Mouse (Mus musculus) ovary, postnatal 14 days (tissue): ENCODE data around the gene Mpp6.
A peak's percentile ranks its signal among the peaks of the same experiment; 100 is the strongest.

Experiments
- DNase-seq: peaks from one replicate; pipeline ENCODE4 v3.0.0; 2022; ENCODE audit warnings: low spot score

Gene Mpp6

GRCm38 (mm10) chr6:50109757-50110378 is at the start of gene Mpp6:
Gene Mpp6 (plus strand): TSS chr6:50110241.
- peak; percentile 75 for DNase-seq

GRCm38 (mm10) chr6:50066172-50066571 is 43.9 kb upstream of the Mpp6 start:
- DNase-seq: no peak

GRCm38 (mm10) chr6:50068490-50068889 is 41.6 kb upstream of the Mpp6 start:
- no peak for DNase-seq

GRCm38 (mm10) chr6:50075248-50075647 is 34.8 kb upstream of the Mpp6 start:
- no peak for DNase-seq

- DNase-seq: no peak
These were observed 33.6 kb upstream of the Mpp6 start for GRCm38 (mm10) chr6:50076473-50076872.

GRCm38 (mm10) chr6:50080431-50080830 is 29.6 kb upstream of the Mpp6 start:
- DNase-seq: no peak

- no peak for DNase-seq
These were observed 24.8 kb upstream of the Mpp6 start for GRCm38 (mm10) chr6:50085206-50085605.

- DNase-seq: no peak
These were observed 20.7 kb upstream of the Mpp6 start for GRCm38 (mm10) chr6:50089333-50089732.

- DNase-seq: no peak
These were observed 19.8 kb upstream of the Mpp6 start for GRCm38 (mm10) chr6:50090221-50090620.

- no peak for DNase-seq
These were observed 18.4 kb upstream of the Mpp6 start for GRCm38 (mm10) chr6:50091462-50092154.

GRCm38 (mm10) chr6:50109201-50109756 is 762 bp upstream of the Mpp6 start:
- DNase-seq: no peak

GRCm38 (mm10) chr6:50110379-50110941 is 419 bp downstream of the Mpp6 start:
- DNase-seq: peak; percentile 13

- no peak for DNase-seq
These were observed 1.1 kb downstream of the Mpp6 start for GRCm38 (mm10) chr6:50111111-50111655.

- DNase-seq: peak; percentile 95
These were observed 2.7 kb downstream of the Mpp6 start for GRCm38 (mm10) chr6:50112775-50113174.

- DNase-seq: no peak
These were observed 4.2 kb downstream of the Mpp6 start for GRCm38 (mm10) chr6:50114280-50114679.

GRCm38 (mm10) chr6:50120931-50121330 is 10.9 kb downstream of the Mpp6 start:
- DNase-seq: no peak

GRCm38 (mm10) chr6:50122835-50123234 is 12.8 kb downstream of the Mpp6 start:
- DNase-seq: no peak

- DNase-seq: no peak
These were observed 14.2 kb downstream of the Mpp6 start for GRCm38 (mm10) chr6:50124197-50124596.

GRCm38 (mm10) chr6:50126331-50126730 is 16.3 kb downstream of the Mpp6 start:
- DNase-seq: no peak

- DNase-seq: no peak
These were observed 17.5 kb downstream of the Mpp6 start for GRCm38 (mm10) chr6:50127536-50127935.

- no peak for DNase-seq
These were observed 27.6 kb downstream of the Mpp6 start for GRCm38 (mm10) chr6:50137651-50138050.

- no peak for DNase-seq
These were observed 29.5 kb downstream of the Mpp6 start for GRCm38 (mm10) chr6:50139526-50139925.

GRCm38 (mm10) chr6:50146158-50146557 is 36.1 kb downstream of the Mpp6 start:
- no peak for DNase-seq
